Mouse (Mus musculus) spleen, adult 2 months (tissue): ENCODE data around the gene Rab25. TPM values are rescaled to one million over a fixed set of nuclear protein-coding genes. Genes with fewer than 3 reads are reported as not detected.

Source experiments
- DNase-seq, 2 experiments: peaks; one replicate each; pipeline versions ENCODE4 v3.0.0 to v3.0.0-alpha.2; 2012 to 2021; ENCODE audit warnings: low spot score in 2 of 2, low read depth in 1 of 2
- H3K27ac ChIP-seq: fragments of 200-500 bp; 2 replicates; pipeline ENCODE4 v1.5.1; 2012; ENCODE audit warnings: low read length, inconsistent platforms; ENCODE audit not compliant: insufficient read depth
- H3K27me3 ChIP-seq: fragments of 200-500 bp; 2 replicates; pipeline ENCODE4 v1.6.1; 2012; ENCODE audit warnings: mild to moderate bottlenecking, moderate library complexity, low read length, inconsistent platforms; ENCODE audit not compliant: control insufficient read depth, insufficient read depth
- H3K36me3 ChIP-seq: fragments of 200-500 bp; 2 replicates; pipeline ENCODE4 v1.6.1; 2012; ENCODE audit warnings: mild to moderate bottlenecking, low read length, inconsistent platforms; ENCODE audit not compliant: control insufficient read depth, insufficient read depth
- H3K4me1 ChIP-seq: fragments of 200-500 bp; 2 replicates; pipeline ENCODE4 v1.6.1; 2011; ENCODE audit warnings: inconsistent platforms; ENCODE audit not compliant: control insufficient read depth, insufficient read depth, insufficient read length
- H3K4me3 ChIP-seq: fragments of 200-500 bp; 2 replicates; pipeline ENCODE4 v1.5.1; 2011; ENCODE audit warnings: mild to moderate bottlenecking, inconsistent platforms; ENCODE audit not compliant: insufficient read depth, insufficient read length; ENCODE audit errors: extremely low read depth
- CTCF ChIP-seq: fragments of 200-500 bp; IDR thresholded peaks from 2 replicates; pipeline ENCODE4 v1.5.1; 2011; ENCODE audit warnings: mild to moderate bottlenecking, inconsistent platforms; ENCODE audit not compliant: insufficient read depth, insufficient read length, insufficient replicate concordance; ENCODE audit errors: extremely low read depth
- POLR2A ChIP-seq: fragments of 200-500 bp; IDR thresholded peaks from 2 replicates; pipeline ENCODE4 v1.6.1; 2011; ENCODE audit warnings: low read depth, low read length, inconsistent platforms
- WGBS: fragments of 180-500 bp; shearing (Covaris S2); methylation state at CpG from one replicate; pipeline ENCODE4 v1.1.7; 2018; 5-methylcytosine and 5-hydroxymethylcytosine counted together
- polyA plus RNA-seq: library from polyadenylated mRNA; depleted of rRNA; stranded (reverse); fragments of >200 nt; gene quantifications from 2 replicates; pipeline ENCODE4 v1.2.3, GENCODE M21; 2012

Rab25 gene
- polyA plus RNA-seq, 1 experiment = 1.3 TPM

DNA sequence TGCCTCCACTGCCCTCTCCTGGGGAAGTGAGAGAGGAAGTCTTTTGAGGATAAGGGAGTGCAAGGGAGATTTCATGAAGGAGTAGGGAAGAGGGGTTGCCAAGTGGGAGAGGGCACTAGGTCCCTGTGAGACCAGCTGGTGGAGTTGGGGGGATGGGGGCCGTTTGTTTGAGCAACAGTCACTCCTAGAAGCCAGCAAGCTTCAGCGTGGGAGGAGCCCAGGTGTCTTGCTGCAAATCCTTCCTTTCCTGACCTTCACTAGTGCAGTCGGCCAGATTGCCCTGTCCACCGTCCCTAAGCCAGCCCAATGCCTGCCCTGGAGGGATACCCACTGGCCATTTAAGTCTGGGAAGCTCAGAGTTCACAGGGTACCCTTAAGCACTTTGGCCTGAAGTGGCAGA is 36.5 kb downstream of the Rab25 start:
- DNase-seq = no peak
- TF ChIP-seq CTCF (no peak), POLR2A (no peak)
- no peaks in the 10 kb centered on the region for H3K36me3 ChIP-seq
- H3K4me3 ChIP-seq = no peak overlapping the region
- WGBS = 40% methylated on average over 4 of the region's 4 CpGs
- H3K4me1 ChIP-seq = peaks cover 38% of the 10 kb centered on the region; the same call in 1 of the 2 replicates
- no peaks in the 10 kb centered on the region for H3K27me3 ChIP-seq
- H3K27ac ChIP-seq = no peak overlapping the region

GRCm38 (mm10) chr3:88510421-88511289 is 37.4 kb downstream of the Rab25 start:
- Histone ChIP-seq H3K4me1 (peaks cover 38% of the 10 kb centered on the region; the same call in 1 of the 2 replicates), H3K27ac (peak overlapping the region; percentile 41), H3K4me3 (peak overlapping the region; percentile 12; the same call in 1 of the 2 replicates), H3K36me3 (no peaks in the 10 kb centered on the region), H3K27me3 (no peaks in the 10 kb centered on the region)
- TF ChIP-seq POLR2A = no peak
- no peak for TF ChIP-seq CTCF
- WGBS = 36% methylated on average over 13 of the region's 13 CpGs
- no peak for DNase-seq

GRCm38 (mm10) chr3:88509692-88510420 is 38.2 kb downstream of the Rab25 start, which contains the start of gene Lmna:
Gene Lmna, minus strand, starts transcription at chr3:88509956.
- Histone ChIP-seq H3K27me3 (no peaks in the 10 kb centered on the region), H3K27ac (peak within 1 kb of the TSS; percentile 84), H3K4me3 (peak within 1 kb of the TSS; percentile 51; the same call in 1 of the 2 replicates), H3K4me1 (peaks cover 38% of the 10 kb centered on the region; the same call in 1 of the 2 replicates), H3K36me3 (no peaks in the 10 kb centered on the region)
- under 1% methylated on average over 31 of the region's 31 CpGs for WGBS
- TF ChIP-seq CTCF (peak; percentile 36; the same call in 1 of the 2 replicates), POLR2A (no peak)
- peak; percentile 85 to 100 for DNase-seq

- H3K27me3 ChIP-seq = no peaks in the 10 kb centered on the region
- no peak for TF ChIP-seq CTCF
- no peak for TF ChIP-seq POLR2A
- H3K4me3 ChIP-seq = no peak overlapping the region
- H3K27ac ChIP-seq = peak overlapping the region; percentile 84
- WGBS = 42% methylated on average over 3 of the region's 3 CpGs
- DNase-seq = no peak
- H3K4me1 ChIP-seq = peaks cover 38% of the 10 kb centered on the region; the same call in 1 of the 2 replicates
- H3K36me3 ChIP-seq = no peaks in the 10 kb centered on the region
Observed at GRCm38 (mm10) chr3:88509250-88509649, 38.9 kb downstream of the Rab25 start.

- no peak overlapping the region for H3K27ac ChIP-seq
- no peak for DNase-seq
- no peaks in the 10 kb centered on the region for H3K36me3 ChIP-seq
- H3K4me1 ChIP-seq = peaks cover 27% of the 10 kb centered on the region
- WGBS = 76% methylated on average over 7 of the region's 7 CpGs
- no peak overlapping the region for H3K4me3 ChIP-seq
- TF ChIP-seq CTCF (no peak), POLR2A (no peak)
- peaks cover 6% of the 10 kb centered on the region; the same call in 1 of the 2 replicates for H3K27me3 ChIP-seq
Observed at GRCm38 (mm10) chr3:88505765-88506164, 42.3 kb downstream of the Rab25 start.

- Histone ChIP-seq H3K36me3 (no peaks in the 10 kb centered on the region), H3K27me3 (peaks cover 6% of the 10 kb centered on the region; the same call in 1 of the 2 replicates), H3K4me1 (peaks cover 21% of the 10 kb centered on the region), H3K27ac (no peak overlapping the region), H3K4me3 (no peak overlapping the region)
- WGBS = 66% methylated on average over 6 of the region's 6 CpGs
- DNase-seq = no peak
- no peak for TF ChIP-seq POLR2A
- no peak for TF ChIP-seq CTCF
Observed at GRCm38 (mm10) chr3:88505081-88505480, 43.0 kb downstream of the Rab25 start.
